Mouse (Mus musculus): Measurements from ENCODE around the gene Sh3bgrl2. TPM values are rescaled to one million over a fixed set of nuclear protein-coding genes. Genes with fewer than 3 reads are reported as not detected.

Gene Sh3bgrl2
- 37.4 TPM for polyA plus RNA-seq (2017; shearing (Covaris generic))

DNA sequence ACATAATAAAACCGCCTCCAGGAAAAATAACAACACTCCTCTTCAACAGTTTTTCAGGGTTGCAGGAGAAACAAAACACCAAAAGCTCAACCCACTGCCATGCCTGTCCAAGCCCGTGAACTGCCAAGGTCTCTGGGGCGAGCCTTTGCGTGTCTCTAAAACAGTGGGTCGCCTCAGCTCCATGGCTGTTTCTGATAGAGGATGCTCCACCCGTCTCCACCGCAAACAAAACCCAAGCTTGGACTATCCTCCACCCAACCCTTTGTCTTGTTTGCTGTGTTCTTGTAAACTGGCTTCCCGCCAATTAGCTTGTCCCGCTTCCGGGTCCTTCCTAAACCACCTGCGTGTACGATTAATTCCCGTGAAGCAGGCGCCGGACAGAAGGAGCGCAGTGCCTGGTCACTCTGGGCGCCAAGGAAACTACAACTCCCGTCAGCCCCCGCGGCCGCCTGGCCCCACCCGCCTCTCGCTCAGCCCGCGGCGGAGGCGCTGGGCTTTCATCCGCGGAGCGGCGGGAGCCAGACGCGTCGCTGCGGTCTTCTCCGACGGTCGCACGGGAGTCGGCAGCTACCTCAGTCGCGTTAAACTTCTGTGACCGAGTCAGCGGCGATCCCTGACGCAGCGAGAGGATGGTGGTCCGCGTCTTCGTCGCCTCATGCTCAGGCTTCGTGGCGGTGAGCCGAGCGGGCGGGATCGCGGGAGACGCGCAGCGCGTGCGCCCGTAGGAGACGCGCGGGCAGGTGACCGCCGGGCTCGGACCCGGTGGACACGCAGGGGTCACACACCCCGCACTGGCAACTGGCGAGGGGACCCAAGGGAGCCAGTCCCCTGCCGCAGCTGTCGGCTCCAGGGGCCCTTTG, at the start of gene Sh3bgrl2:
Gene Sh3bgrl2, plus strand, starts transcription at position 498 of the 860 bp plus-strand sequence.

Other genes starting within 250 kb of the Sh3bgrl2 start
- gene Lca5, start 107.2 kb upstream of the Sh3bgrl2 start, polyA plus RNA-seq (2017; shearing (Covaris generic)): 19.5 TPM